Mouse (Mus musculus): ENCODE results near the gene Nolc1. TPM values are rescaled to one million over a fixed set of nuclear protein-coding genes. Genes with fewer than 3 reads are reported as not detected.
"Not testable (repeated sequence)": the region's sequence is repeated elsewhere in the genome, so short reads cannot be mapped to it uniquely, and the experiment has no call there.

Gene Nolc1
- polyA plus RNA-seq, 1 experiment from 2014 or later: 60.1 TPM

GRCm38 (mm10) chr19:46104187-46104557, 28.5 kb downstream of the Nolc1 start:
- WGBS: 87% methylated on average over 2 of the region's 2 CpGs

GRCm38 (mm10) chr19:46110214-46110613, 34.6 kb downstream of the Nolc1 start:
- Histone ChIP-seq H3K27ac (replicated peaks) (no peak overlapping the region), H3K27me3 (no peaks in the 10 kb centered on the region), H3K4me1 (replicated peaks) (no peaks in the 10 kb centered on the region), H3K4me2 (no peak overlapping the region), H3K9ac (no peak overlapping the region), H3K4me3 (no peak overlapping the region), H3K9me3 (no peaks in the 10 kb centered on the region), H3K36me3 (no peaks in the 10 kb centered on the region)
- ATAC-seq (ENCODE audit: low read depth): no peak
- WGBS: 85% methylated on average over 2 of the region's 2 CpGs

More at GRCm38 (mm10) chr19:46104187-46104557, 28.5 kb downstream of the Nolc1 start:
- no peak for ATAC-seq (ENCODE audit: low read depth)
- Histone ChIP-seq H3K27me3 (no peaks in the 10 kb centered on the region), H3K9ac (no peak overlapping the region), H3K4me3 (no peak overlapping the region), H3K27ac (replicated peaks) (no peak overlapping the region), H3K4me1 (replicated peaks) (no peaks in the 10 kb centered on the region), H3K9me3 (no peaks in the 10 kb centered on the region), H3K36me3 (no peaks in the 10 kb centered on the region), H3K4me2 (no peak overlapping the region)

GRCm38 (mm10) chr19:46110781-46111180, 35.1 kb downstream of the Nolc1 start:
- Histone ChIP-seq H3K4me2 (no peak overlapping the region), H3K27me3 (no peaks in the 10 kb centered on the region), H3K36me3 (no peaks in the 10 kb centered on the region), H3K9ac (no peak overlapping the region), H3K4me1 (replicated peaks) (no peaks in the 10 kb centered on the region), H3K4me3 (no peak overlapping the region), H3K9me3 (no peaks in the 10 kb centered on the region), H3K27ac (replicated peaks) (no peak overlapping the region)
- ATAC-seq (ENCODE audit: low read depth): no peak
- 86% methylated on average over 5 of the region's 5 CpGs for WGBS

GRCm38 (mm10) chr19:46114617-46115016, 39.0 kb downstream of the Nolc1 start:
- Histone ChIP-seq H3K4me2 (no peak overlapping the region), H3K27ac (replicated peaks) (no peak overlapping the region), H3K4me3 (no peak overlapping the region), H3K9ac (no peak overlapping the region), H3K36me3 (no peaks in the 10 kb centered on the region), H3K9me3 (no peaks in the 10 kb centered on the region), H3K4me1 (replicated peaks) (no peaks in the 10 kb centered on the region), H3K27me3 (no peaks in the 10 kb centered on the region)
- 61% methylated on average over 4 of the region's 4 CpGs for WGBS
- ATAC-seq (ENCODE audit: low read depth): no peak

GRCm38 (mm10) chr19:46119458-46119857, 43.8 kb downstream of the Nolc1 start:
- Histone ChIP-seq H3K9me3 (no peaks in the 10 kb centered on the region), H3K36me3 (no peaks in the 10 kb centered on the region)

GRCm38 (mm10) chr19:46120872-46121271, 45.2 kb downstream of the Nolc1 start:
- H3K9ac ChIP-seq: no peak overlapping the region
- no peak overlapping the region for H3K4me3 ChIP-seq
- no peaks in the 10 kb centered on the region for H3K36me3 ChIP-seq
- ATAC-seq (ENCODE audit: low read depth): no peak
- no peak overlapping the region for H3K27ac ChIP-seq (replicated peaks)
- 76% methylated on average over 6 of the region's 6 CpGs for WGBS
- H3K9me3 ChIP-seq: no peaks in the 10 kb centered on the region
- no peaks in the 10 kb centered on the region for H3K4me1 ChIP-seq (replicated peaks)
- no peaks in the 10 kb centered on the region for H3K27me3 ChIP-seq
- H3K4me2 ChIP-seq: no peak overlapping the region

More at GRCm38 (mm10) chr19:46119458-46119857, 43.8 kb downstream of the Nolc1 start:
- H3K9ac ChIP-seq: no peak overlapping the region
- no peak overlapping the region for H3K4me3 ChIP-seq
- no peaks in the 10 kb centered on the region for H3K4me1 ChIP-seq (replicated peaks)
- no peak overlapping the region for H3K4me2 ChIP-seq
- no peak for ATAC-seq (ENCODE audit: low read depth)
- H3K27ac ChIP-seq (replicated peaks): no peak overlapping the region
- 95% methylated on average over 3 of the region's 3 CpGs for WGBS
- H3K27me3 ChIP-seq: no peaks in the 10 kb centered on the region

- Histone ChIP-seq H3K9ac (no peak overlapping the region), H3K27ac (replicated peaks) (no peak overlapping the region), H3K36me3 (no peaks in the 10 kb centered on the region), H3K9me3 (no peaks in the 10 kb centered on the region), H3K4me1 (replicated peaks) (no peaks in the 10 kb centered on the region), H3K4me3 (no peak overlapping the region), H3K4me2 (no peak overlapping the region), H3K27me3 (peaks cover 10% of the 10 kb centered on the region)
- ATAC-seq (ENCODE audit: low read depth): no peak
- WGBS: 84% methylated on average over 3 of the region's 3 CpGs
Observed at GRCm38 (mm10) chr19:46123876-46124275, 48.2 kb downstream of the Nolc1 start.

- H3K36me3 ChIP-seq: no peaks in the 10 kb centered on the region
- H3K4me1 ChIP-seq (replicated peaks): no peaks in the 10 kb centered on the region
- H3K27me3 ChIP-seq: peaks cover 13% of the 10 kb centered on the region
- no peak overlapping the region for H3K27ac ChIP-seq (replicated peaks)
- no peak for ATAC-seq (ENCODE audit: low read depth)
- H3K4me2 ChIP-seq: no peak overlapping the region
- no peak overlapping the region for H3K4me3 ChIP-seq
- H3K9me3 ChIP-seq: no peaks in the 10 kb centered on the region
- no peak overlapping the region for H3K9ac ChIP-seq
Observed at GRCm38 (mm10) chr19:46124651-46125050, 49.0 kb downstream of the Nolc1 start.

- no peak for ATAC-seq (ENCODE audit: low read depth)
- 80% methylated on average over 4 of the region's 4 CpGs for whole genome bisulfite sequencing
- H3K4me3 ChIP-seq: no peak overlapping the region
- H3K27ac ChIP-seq (replicated peaks): no peak overlapping the region
- peaks cover 28% of the 10 kb centered on the region for H3K27me3 ChIP-seq
- no peaks in the 10 kb centered on the region for H3K36me3 ChIP-seq
- no peak overlapping the region for H3K9ac ChIP-seq
- no peaks in the 10 kb centered on the region for H3K4me1 ChIP-seq (replicated peaks)
- no peak overlapping the region for H3K4me2 ChIP-seq
- no peaks in the 10 kb centered on the region for H3K9me3 ChIP-seq
Observed at GRCm38 (mm10) chr19:46126301-46126700, 50.6 kb downstream of the Nolc1 start.

GRCm38 (mm10) chr19:46129737-46130136, 54.1 kb downstream of the Nolc1 start:
- not testable (repeated sequence) for H3K9ac ChIP-seq; H3K4me3 ChIP-seq; H3K4me2 ChIP-seq; H3K9me3 ChIP-seq; H3K27ac ChIP-seq (replicated peaks); H3K4me1 ChIP-seq (replicated peaks); H3K36me3 ChIP-seq; ATAC-seq (ENCODE audit: low read depth)
- WGBS: 72% methylated on average over 6 of the region's 6 CpGs
- peaks cover 62% of the 10 kb centered on the region for H3K27me3 ChIP-seq

- peaks cover 75% of the 10 kb centered on the region for H3K27me3 ChIP-seq
- peaks cover 16% of the 10 kb centered on the region for H3K4me1 ChIP-seq (replicated peaks)
- no peak for ATAC-seq (ENCODE audit: low read depth)
- no peaks in the 10 kb centered on the region for H3K36me3 ChIP-seq
- no peak overlapping the region for H3K9ac ChIP-seq
- peak overlapping the region; percentile 40; the same call in 1 of the 2 replicates for H3K4me2 ChIP-seq
- H3K9me3 ChIP-seq: no peaks in the 10 kb centered on the region
- H3K4me3 ChIP-seq: 0 out of 2 replicates have a peak overlapping the region, but pooled peaks have one; percentile 10
- WGBS: 10% methylated on average over 6 of the region's 8 CpGs
- H3K27ac ChIP-seq (replicated peaks): no peak overlapping the region
Observed at GRCm38 (mm10) chr19:46131283-46131682, 55.6 kb downstream of the Nolc1 start.

GRCm38 (mm10) chr19:46131694-46132525, 56.2 kb downstream of the Nolc1 start, which contains the start of gene Elovl3:
Gene Elovl3, plus strand, starts transcription at chr19:46131897.
- no peak for ATAC-seq (ENCODE audit: low read depth)
- H3K27me3 ChIP-seq: peaks cover 82% of the 10 kb centered on the region
- no peak within 1 kb of the TSS for H3K9ac ChIP-seq
- no peaks in the 10 kb centered on the region for H3K9me3 ChIP-seq
- H3K27ac ChIP-seq (replicated peaks): no peak within 1 kb of the TSS
- peak within 1 kb of the TSS; percentile 40 for H3K4me2 ChIP-seq
- 3% methylated on average over 31 of the region's 31 CpGs for WGBS
- no peaks in the 10 kb centered on the region for H3K36me3 ChIP-seq
- H3K4me3 ChIP-seq: peak within 1 kb of the TSS; percentile 10
- peaks cover 23% of the 10 kb centered on the region for H3K4me1 ChIP-seq (replicated peaks)

- H3K9me3 ChIP-seq: no peaks in the 10 kb centered on the region
- WGBS: 53% methylated on average over 6 of the region's 6 CpGs
Observed at GRCm38 (mm10) chr19:46132577-46132976, 56.9 kb downstream of the Nolc1 start.

More at GRCm38 (mm10) chr19:46132577-46132976, 56.9 kb downstream of the Nolc1 start:
- no peak overlapping the region for H3K9ac ChIP-seq
- ATAC-seq (ENCODE audit: low read depth): no peak
- H3K27me3 ChIP-seq: peaks cover 85% of the 10 kb centered on the region
- no peaks in the 10 kb centered on the region for H3K36me3 ChIP-seq
- H3K4me2 ChIP-seq: no peak overlapping the region
- H3K27ac ChIP-seq (replicated peaks): no peak overlapping the region
- no peak overlapping the region for H3K4me3 ChIP-seq
- peaks cover 27% of the 10 kb centered on the region for H3K4me1 ChIP-seq (replicated peaks)
